ENCODE assay signal across 19 mouse cellular contexts in genomic region chr4:148218238-148218637, GRCm38 (mm10). TPM values are rescaled to one million over a fixed set of nuclear protein-coding genes. Genes with fewer than 3 reads are reported as not detected.
DNase-seq lines count a peak whose midpoint lies in the region; ATAC-seq and TF ChIP-seq lines count a peak whose summit lies in the region.
"Had no signal": no experiment of that assay in that cellular context is flagged by ENCODE, and none has a peak within 500 bp of the region (broad histone marks: within the 10 kb centered on the region; RNA-seq: fewer than 3 reads in every experiment).

No protein-coding gene starts in this region.

- peaks cover 27% of the 10 kb centered on the region for H3K4me1 ChIP-seq in neural tube, embryonic 12.5 days
- H3K4me1 ChIP-seq in hindbrain, embryonic 16.5 days (ENCODE audit: control insufficient read depth, insufficient read depth, low read depth, low read length): peaks cover 18% of the 10 kb centered on the region
- H3K4me1 ChIP-seq in stomach, postnatal 0 days (replicated peaks; ENCODE audit: control insufficient read depth, insufficient read depth): no peaks in the 10 kb centered on the region
- H3K4me1 ChIP-seq: embryonic facial prominence, embryonic 15.5 days; heart, embryonic 15.5 days; limb, embryonic 15.5 days had no signal

- 7% methylated on average over 10 of the region's 10 CpGs for WGBS in neural tube, embryonic 12.5 days
- 17% methylated on average over 10 of the region's 10 CpGs for WGBS in hindbrain, embryonic 16.5 days
- 20% methylated on average over 10 of the region's 10 CpGs for WGBS in stomach, postnatal 0 days

- 0 out of 2 replicates have a peak, but pooled peaks have one; percentile 25 for ATAC-seq in neural tube, embryonic 12.5 days (ENCODE audit: low FRiP score, low read depth)
- ATAC-seq in hindbrain, embryonic 16.5 days: 0 out of 2 replicates have a peak, but pooled peaks have one; percentile 9
- ATAC-seq in stomach, postnatal 0 days (ENCODE audit: low FRiP score, low TSS enrichment): peak; percentile 8; the same call in 1 of the 2 replicates
- ATAC-seq in granulocyte monocyte progenitor cell, adult 5-6 weeks (replicated peaks; ENCODE audit: poor library complexity, severe bottlenecking): no peak

- H3K27ac ChIP-seq in layer of hippocampus, adult 2 months: peak overlapping the region; percentile 41; the same call in 1 of the 2 replicates
- no peak overlapping the region for H3K27ac ChIP-seq in neural tube, embryonic 12.5 days
- H3K27ac ChIP-seq in hindbrain, embryonic 16.5 days (ENCODE audit: low read depth, low read length): no peak overlapping the region
- no peak overlapping the region for H3K27ac ChIP-seq in stomach, postnatal 0 days (replicated peaks)
- H3K27ac ChIP-seq: embryonic facial prominence, embryonic 15.5 days; forebrain, embryonic 10.5 days; heart, embryonic 15.5 days; limb, embryonic 15.5 days; midbrain, embryonic 12.5 days had no signal

- TF ChIP-seq CTCF in layer of hippocampus, adult 2 months (conservative IDR thresholded peaks at IDR 0.05): no peak
- TF ChIP-seq CTCF in stomach, postnatal 0 days (IDR thresholded peaks at IDR 0.05; ENCODE audit: low read depth): no peak

- H3K9me3 ChIP-seq in neural tube, embryonic 12.5 days: no peaks in the 10 kb centered on the region
- no peaks in the 10 kb centered on the region for H3K9me3 ChIP-seq in hindbrain, embryonic 16.5 days (ENCODE audit: control insufficient read depth, low read length)
- no peaks in the 10 kb centered on the region for H3K9me3 ChIP-seq in stomach, postnatal 0 days (ENCODE audit: control insufficient read depth, low read length)
- H3K9me3 ChIP-seq: embryonic facial prominence, embryonic 15.5 days; forebrain, embryonic 10.5 days; G1E; heart, embryonic 15.5 days; limb, embryonic 15.5 days; midbrain, embryonic 12.5 days had no signal

- no peak overlapping the region for H3K9ac ChIP-seq in neural tube, embryonic 12.5 days
- H3K9ac ChIP-seq in hindbrain, embryonic 16.5 days (ENCODE audit: low read depth, low read length): no peak overlapping the region
- no peak overlapping the region for H3K9ac ChIP-seq in stomach, postnatal 0 days (ENCODE audit: low read length)
- H3K9ac ChIP-seq: embryonic facial prominence, embryonic 15.5 days; heart, embryonic 15.5 days; limb, embryonic 15.5 days; midbrain, embryonic 12.5 days had no signal

- no peaks in the 10 kb centered on the region for H3K36me3 ChIP-seq in neural tube, embryonic 12.5 days
- H3K36me3 ChIP-seq in hindbrain, embryonic 16.5 days (ENCODE audit: control insufficient read depth, insufficient read depth, low read length): no peaks in the 10 kb centered on the region
- no peaks in the 10 kb centered on the region for H3K36me3 ChIP-seq in stomach, postnatal 0 days (ENCODE audit: control insufficient read depth, insufficient read depth, low read length)
- H3K36me3 ChIP-seq: embryonic facial prominence, embryonic 15.5 days; forebrain, embryonic 10.5 days; G1E; heart, embryonic 15.5 days; limb, embryonic 15.5 days; midbrain, embryonic 12.5 days had no signal

- no peak overlapping the region for H3K4me3 ChIP-seq in layer of hippocampus, adult 2 months
- H3K4me3 ChIP-seq in neural tube, embryonic 12.5 days: no peak overlapping the region
- H3K4me3 ChIP-seq in hindbrain, embryonic 16.5 days (ENCODE audit: low read length): no peak overlapping the region
- no peak overlapping the region for H3K4me3 ChIP-seq in stomach, postnatal 0 days (ENCODE audit: low read depth, low read length)
- H3K4me3 ChIP-seq: embryonic facial prominence, embryonic 15.5 days; forebrain, embryonic 10.5 days; heart, embryonic 15.5 days; limb, embryonic 15.5 days; midbrain, embryonic 12.5 days; myocyte had no signal

- peak overlapping the region; percentile 16; the same call in 1 of the 2 replicates for H3K4me2 ChIP-seq in neural tube, embryonic 12.5 days (replicated peaks)
- H3K4me2 ChIP-seq in hindbrain, embryonic 16.5 days (ENCODE audit: low read length): no peak overlapping the region
- H3K4me2 ChIP-seq in stomach, postnatal 0 days (replicated peaks; ENCODE audit: low read depth): no peak overlapping the region
- H3K4me2 ChIP-seq: embryonic facial prominence, embryonic 15.5 days; heart, embryonic 15.5 days; limb, embryonic 15.5 days; midbrain, embryonic 12.5 days had no signal

- H3K27me3 ChIP-seq in neural tube, embryonic 12.5 days (replicated peaks): peaks cover 12% of the 10 kb centered on the region
- peaks cover 2% of the 10 kb centered on the region; the same call in 1 of the 2 replicates for H3K27me3 ChIP-seq in hindbrain, embryonic 16.5 days (replicated peaks; ENCODE audit: control insufficient read depth, insufficient read depth, low read length)
- H3K27me3 ChIP-seq in stomach, postnatal 0 days (ENCODE audit: control insufficient read depth, insufficient read depth, low read length): no peaks in the 10 kb centered on the region

- TF ChIP-seq EP300 in stomach, postnatal 0 days (optimal IDR thresholded peaks at IDR 0.05): no peak

- peak in 1 of 2 experiments; percentile 35 for DNase-seq in layer of hippocampus, adult 2 months (ENCODE audit: low spot score in 2 of 2)
- DNase-seq in layer of hippocampus, adult 8-10 months (ENCODE audit: low spot score in 2 of 2): no peak
- DNase-seq in neural tube, embryonic 10.5 days (ENCODE audit: extremely low spot score, low spot score): no peak
- no peak for DNase-seq in stomach, postnatal 0 days (ENCODE audit: low spot score)
- DNase-seq: cerebellum, postnatal 10 days; heart, adult 18-20 months; kidney, adult 18-20 months; thymus, postnatal 25 days had no signal

RNA-seq across cellular contexts. Expression of gene Fbxo2, which starts 57.8 kb away (rescaled TPM):
- 100 to 1,000 TPM in 1 of 2 experiments, 10 to 100 TPM in 1; 99.8 to 106 TPM for total RNA-seq in layer of hippocampus, adult 2 months (2021)
- total RNA-seq in layer of hippocampus, adult 8-10 months (2022): 100 to 1,000 TPM; 112 to 133 (median 119) TPM
- polyA plus RNA-seq in neural tube, embryonic 12.5 days (2016; fragmentation: Nextera tagmentation; extraction: Ambion mirVana): 2.7 and 4.0 TPM in 2 replicates
- 24.9 and 31.1 TPM in 2 replicates for polyA plus RNA-seq in hindbrain, embryonic 16.5 days (2015; fragmentation: Nextera tagmentation; extraction: Ambion mirVana)
- 0.55 and 0.76 TPM in 2 replicates for polyA plus RNA-seq in stomach, postnatal 0 days (2015; fragmentation: Nextera tagmentation; extraction: Ambion mirVana)
- total RNA-seq in granulocyte monocyte progenitor cell, adult 5-6 weeks (2014; fragmentation: Nextera tagmentation): not detected in 2 replicates
- total RNA-seq in granulocyte monocyte progenitor cell, adult 5-6 weeks (2017): not detected in 2 replicates
- polyA plus RNA-seq: liver, embryonic 16.5 days had no signal

RNA-seq across cellular contexts. Expression of gene Fbxo44, which starts 58.0 kb away (rescaled TPM):
- total RNA-seq in layer of hippocampus, adult 2 months (2021): 100 to 1,000 TPM; 136 to 141 TPM
- 100 to 1,000 TPM; 136 to 157 (median 147) TPM for total RNA-seq in layer of hippocampus, adult 8-10 months (2022)
- polyA plus RNA-seq in neural tube, embryonic 12.5 days (2016; fragmentation: Nextera tagmentation; extraction: Ambion mirVana): 79.5 and 82.3 TPM in 2 replicates
- polyA plus RNA-seq in hindbrain, embryonic 16.5 days (2015; fragmentation: Nextera tagmentation; extraction: Ambion mirVana): 104 and 114 TPM in 2 replicates
- 4.1 TPM in 2 replicates for polyA plus RNA-seq in stomach, postnatal 0 days (2015; fragmentation: Nextera tagmentation; extraction: Ambion mirVana)
- 2.0 and 2.8 TPM in 2 replicates for total RNA-seq in granulocyte monocyte progenitor cell, adult 5-6 weeks (2014; fragmentation: Nextera tagmentation)
- total RNA-seq in granulocyte monocyte progenitor cell, adult 5-6 weeks (2017): 0.26 and 2.1 TPM in 2 replicates

Comparison
In these comparisons a context has a peak if more than half of its experiments do, and no peak if none do; other contexts are left out.
1. RNA of gene Fbxo2, which starts 57.8 kb away (total RNA-seq): 112 to 133 TPM in layer of hippocampus, adult 8-10 months and 99.8 to 106 TPM in layer of hippocampus, adult 2 months; not detected in granulocyte monocyte progenitor cell, adult 5-6 weeks; every median in the first group is over 100 times any median in the second.
2. RNA of gene Fbxo44, which starts 58.0 kb away (total RNA-seq): 136 to 157 TPM in layer of hippocampus, adult 8-10 months and 136 to 141 TPM in layer of hippocampus, adult 2 months; 0.26 to 2.8 TPM in granulocyte monocyte progenitor cell, adult 5-6 weeks; every median in the first group is over 10 times any median in the second.